Mouse (Mus musculus): ENCODE measurements around the gene Coro2a.

DNA sequence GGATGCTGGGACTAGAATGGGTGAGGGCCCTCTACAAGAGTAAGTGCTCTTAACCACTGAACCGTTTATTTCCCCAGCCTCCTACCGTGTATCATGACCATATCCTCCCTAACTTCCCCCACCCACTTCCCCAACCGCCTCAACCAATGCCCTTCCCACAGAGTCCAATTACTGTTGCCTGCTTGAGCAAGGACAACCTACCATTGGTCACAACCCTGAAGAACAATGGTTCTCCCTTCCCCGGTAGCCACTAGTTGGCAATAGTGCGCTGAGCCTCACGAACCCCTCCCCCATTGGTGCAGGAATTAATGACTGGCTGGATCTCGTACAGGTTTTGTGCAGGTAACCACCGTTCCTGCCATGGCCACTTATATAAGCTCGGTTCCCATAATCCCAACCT lies 28.4 kb upstream of the Coro2a start:
- no peak for TF ChIP-seq POLR2A (IDR thresholded peaks at IDR 0.05; ENCODE audit: insufficient read depth, low read depth, low read length)
- TF ChIP-seq EP300 (IDR thresholded peaks at IDR 0.05; ENCODE audit: insufficient read depth, low read depth, low read length), result no peak
- peak; percentile 61 for TF ChIP-seq CTCF (IDR thresholded peaks at IDR 0.05)

All from heart, adult 2 months (tissue).